Mouse (Mus musculus): Measurements from ENCODE around the gene Scn1b. TPM values are rescaled to one million over a fixed set of nuclear protein-coding genes. Genes with fewer than 3 reads are reported as not detected.
A peak's percentile ranks its signal among the peaks of the same experiment; 100 is the strongest.

Scn1b gene
- polyA plus RNA-seq, 1 experiment from 2014 or later, result 2.8 TPM

DNA sequence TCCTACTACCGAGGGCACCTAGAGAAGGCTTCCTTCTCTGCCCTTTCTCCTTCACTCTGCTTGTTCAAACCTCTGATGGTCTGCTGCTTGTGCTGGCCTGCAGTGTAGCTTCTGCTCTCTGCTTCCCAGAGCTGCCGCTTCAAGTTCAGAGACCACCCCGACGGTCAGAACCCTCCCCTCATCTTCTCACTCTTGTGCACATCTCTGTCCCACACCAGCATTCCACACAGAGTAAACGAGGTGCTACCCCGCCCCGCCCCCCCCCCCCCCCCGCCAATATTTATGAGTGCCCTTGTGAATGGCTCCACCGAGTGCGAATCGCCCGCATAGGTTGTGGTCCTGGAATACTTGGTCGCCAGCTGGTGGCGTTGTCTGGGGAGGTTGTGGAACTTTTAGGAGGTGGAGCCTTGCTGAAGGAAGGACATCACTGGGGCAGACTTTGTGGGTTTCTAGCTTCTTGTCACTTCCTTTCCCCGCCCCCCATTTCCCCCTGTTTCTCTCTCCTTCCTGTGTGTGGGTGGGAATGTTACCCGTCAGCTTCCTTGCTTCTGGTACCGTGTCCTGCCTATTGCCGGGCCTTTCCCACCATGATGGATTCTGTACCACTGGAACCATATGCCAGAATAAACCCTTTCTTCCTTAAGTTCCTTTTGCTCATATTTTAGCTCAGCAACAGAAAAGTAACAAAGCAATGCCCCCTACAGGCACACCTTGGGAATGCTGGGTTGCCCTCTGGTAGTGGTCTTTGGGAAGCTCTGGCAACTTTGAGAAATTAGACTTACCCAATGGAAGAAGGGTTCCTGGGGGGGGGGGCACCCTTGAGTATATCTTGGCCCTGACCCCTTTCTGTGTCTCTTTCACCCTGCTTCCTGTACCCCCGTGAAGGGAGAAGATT, 29.5 kb upstream of the Scn1b start:
- Histone ChIP-seq H3K27me3 (ENCODE audit: insufficient read depth, low read length) (no peaks in the 10 kb centered on the region), H3K4me2 (ENCODE audit: low read length) (0 out of 2 replicates have a peak overlapping the region, but pooled peaks have one; percentile 18), H3K9me3 (replicated peaks; ENCODE audit: low read length) (no peaks in the 10 kb centered on the region), H3K9ac (ENCODE audit: low read depth, low read length) (no peak overlapping the region), H3K4me1 (replicated peaks; ENCODE audit: insufficient read depth, low read length) (peaks cover 15% of the 10 kb centered on the region; the same call in 1 of the 2 replicates), H3K36me3 (ENCODE audit: insufficient read depth, low read length) (no peaks in the 10 kb centered on the region), H3K4me3 (replicated peaks; ENCODE audit: low read depth, low read length) (no peak overlapping the region), H3K27ac (peak overlapping the region; percentile 62)
- ATAC-seq (replicated peaks; ENCODE audit: low FRiP score, low read depth) (peak; percentile 8; the same call in 1 of the 2 replicates), DNase-seq (ENCODE audit: low spot score) (peak; percentile 69)
- peak; percentile 46 for TF ChIP-seq CTCF (IDR thresholded peaks at IDR 0.05; ENCODE audit: low read depth)
- WGBS, result 30% methylated on average over 16 of the region's 19 CpGs

DNA sequence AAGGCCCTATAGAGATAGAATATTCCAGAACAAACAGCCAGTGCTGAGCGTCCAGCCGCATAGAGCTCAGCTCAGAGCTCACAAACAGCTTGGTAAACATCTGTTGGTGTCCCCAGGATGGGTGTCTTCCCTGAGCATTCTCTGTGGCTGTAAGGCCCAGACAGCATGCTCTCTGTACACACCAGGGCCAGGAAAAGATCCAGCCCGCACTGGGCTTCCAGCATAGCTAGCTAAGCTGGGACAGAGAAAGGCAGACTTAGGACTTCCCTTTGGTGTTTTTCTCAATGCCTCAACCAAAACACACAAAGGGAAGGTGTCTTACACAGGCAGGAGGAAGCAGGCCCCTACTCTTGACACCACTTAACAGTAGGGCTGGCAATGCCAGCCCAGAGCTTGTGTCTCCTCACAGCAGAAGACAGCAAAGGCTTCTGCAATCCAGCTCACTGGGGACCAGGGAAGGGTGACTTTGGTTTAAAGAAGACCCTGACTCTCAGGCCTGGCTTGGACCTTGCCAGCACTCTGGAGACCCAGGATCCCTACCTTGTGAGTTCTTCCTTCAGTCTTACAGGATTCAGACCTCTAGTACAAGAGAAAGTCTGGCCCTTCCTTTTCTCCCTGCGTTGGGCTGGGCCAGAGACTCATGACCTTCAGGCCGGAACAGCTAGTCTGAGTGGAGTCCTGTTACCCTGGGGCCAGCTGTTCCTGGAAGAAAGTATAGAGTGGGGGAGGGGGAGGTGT, 28.7 kb upstream of the Scn1b start, which contains the start of gene Gramd1a:
Gramd1a (minus strand) TSS at position 601 of the 738 bp plus-strand sequence.
- peak within 1 kb of the TSS; percentile 62 for H3K27ac ChIP-seq
- H3K9me3 ChIP-seq (replicated peaks; ENCODE audit: low read length), result no peaks in the 10 kb centered on the region
- H3K4me2 ChIP-seq (ENCODE audit: low read length), result 0 out of 2 replicates have a peak within 1 kb of the TSS, but pooled peaks have one; percentile 18
- no peaks in the 10 kb centered on the region for H3K27me3 ChIP-seq (ENCODE audit: insufficient read depth, low read length)
- no peak within 1 kb of the TSS for H3K4me3 ChIP-seq (replicated peaks; ENCODE audit: low read depth, low read length)
- no peak within 1 kb of the TSS for H3K9ac ChIP-seq (ENCODE audit: low read depth, low read length)
- H3K4me1 ChIP-seq (replicated peaks; ENCODE audit: insufficient read depth, low read length), result peaks cover 15% of the 10 kb centered on the region; the same call in 1 of the 2 replicates
- DNase-seq (ENCODE audit: low spot score) (peak; percentile 84), ATAC-seq (replicated peaks; ENCODE audit: low FRiP score, low read depth) (peak; percentile 31; the same call in 1 of the 2 replicates)
- 57% methylated on average over 5 of the region's 5 CpGs for WGBS
- no peak for TF ChIP-seq CTCF (IDR thresholded peaks at IDR 0.05; ENCODE audit: low read depth)
- no peaks in the 10 kb centered on the region for H3K36me3 ChIP-seq (ENCODE audit: insufficient read depth, low read length)

GRCm38 (mm10) chr7:31153536-31154320, 26.9 kb upstream of the Scn1b start:
- Histone ChIP-seq H3K9ac (ENCODE audit: low read depth, low read length) (no peak overlapping the region), H3K4me2 (ENCODE audit: low read length) (no peak overlapping the region), H3K27me3 (ENCODE audit: insufficient read depth, low read length) (no peaks in the 10 kb centered on the region), H3K36me3 (ENCODE audit: insufficient read depth, low read length) (no peaks in the 10 kb centered on the region), H3K4me3 (replicated peaks; ENCODE audit: low read depth, low read length) (no peak overlapping the region), H3K9me3 (replicated peaks; ENCODE audit: low read length) (no peaks in the 10 kb centered on the region), H3K4me1 (replicated peaks; ENCODE audit: insufficient read depth, low read length) (peaks cover 23% of the 10 kb centered on the region), H3K27ac (no peak overlapping the region)
- no peak for ATAC-seq (replicated peaks; ENCODE audit: low FRiP score, low read depth)
- no peak for DNase-seq (ENCODE audit: low spot score)
- 92% methylated on average over 6 of the region's 6 CpGs for WGBS
- TF ChIP-seq CTCF (IDR thresholded peaks at IDR 0.05; ENCODE audit: low read depth), result no peak

- H3K4me2 ChIP-seq (ENCODE audit: low read length), result peak overlapping the region; percentile 73
- peak; percentile 71 for DNase-seq (ENCODE audit: low spot score)
- no peaks in the 10 kb centered on the region for H3K9me3 ChIP-seq (replicated peaks; ENCODE audit: low read length)
- WGBS, result 14% methylated on average over 23 of the region's 23 CpGs
- TF ChIP-seq CTCF (IDR thresholded peaks at IDR 0.05; ENCODE audit: low read depth), result no peak
- peak overlapping the region; percentile 94 for H3K4me3 ChIP-seq (replicated peaks; ENCODE audit: low read depth, low read length)
- H3K36me3 ChIP-seq (ENCODE audit: insufficient read depth, low read length), result no peaks in the 10 kb centered on the region
- peak overlapping the region; percentile 97 for H3K9ac ChIP-seq (ENCODE audit: low read depth, low read length)
- peak; percentile 58 for ATAC-seq (replicated peaks; ENCODE audit: low FRiP score, low read depth)
- no peaks in the 10 kb centered on the region for H3K27me3 ChIP-seq (ENCODE audit: insufficient read depth, low read length)
- peak overlapping the region; percentile 94 for H3K27ac ChIP-seq
- peaks cover 36% of the 10 kb centered on the region for H3K4me1 ChIP-seq (replicated peaks; ENCODE audit: insufficient read depth, low read length)
These were observed 24.8 kb upstream of the Scn1b start for GRCm38 (mm10) chr7:31151301-31152241.

- Histone ChIP-seq H3K9ac (ENCODE audit: low read depth, low read length) (peak overlapping the region; percentile 97), H3K4me2 (ENCODE audit: low read length) (peak overlapping the region; percentile 73), H3K27me3 (ENCODE audit: insufficient read depth, low read length) (no peaks in the 10 kb centered on the region), H3K27ac (peak overlapping the region; percentile 94), H3K4me3 (replicated peaks; ENCODE audit: low read depth, low read length) (peak overlapping the region; percentile 94), H3K36me3 (ENCODE audit: insufficient read depth, low read length) (no peaks in the 10 kb centered on the region), H3K4me1 (replicated peaks; ENCODE audit: insufficient read depth, low read length) (peaks cover 33% of the 10 kb centered on the region), H3K9me3 (replicated peaks; ENCODE audit: low read length) (no peaks in the 10 kb centered on the region)
- TF ChIP-seq CTCF (IDR thresholded peaks at IDR 0.05; ENCODE audit: low read depth), result no peak
- ATAC-seq (replicated peaks; ENCODE audit: low FRiP score, low read depth), result peak; percentile 89
- peak; percentile 92 for DNase-seq (ENCODE audit: low spot score)
- WGBS, result under 1% methylated on average over 63 of the region's 63 CpGs
These were observed 23.9 kb upstream of the Scn1b start for GRCm38 (mm10) chr7:31150566-31151300.

All from kidney, postnatal 0 days (tissue).